Mouse (Mus musculus) cerebellum, adult 2 months (tissue): ENCODE results near the gene Zfp365. TPM values are rescaled to one million over a fixed set of nuclear protein-coding genes. Genes with fewer than 3 reads are reported as not detected.

ENCODE experiments used
- DNase-seq, 2 experiments: peaks; one replicate each; pipeline ENCODE4 v3.0.0; 2021
- H3K27ac ChIP-seq: fragments of 200-500 bp; 2 replicates; pipeline ENCODE4 v1.5.1; 2012; ENCODE audit warnings: low read length, control low read depth, inconsistent platforms; ENCODE audit not compliant: insufficient read depth
- H3K27me3 ChIP-seq: fragments of 200-500 bp; 2 replicates; pipeline ENCODE4 v1.6.1; 2012; ENCODE audit warnings: inconsistent platforms, mild to moderate bottlenecking, low read length, moderate library complexity; ENCODE audit not compliant: control insufficient read depth, insufficient read depth
- H3K4me1 ChIP-seq: fragments of 200-500 bp; 2 replicates; pipeline ENCODE4 v1.6.1; 2011; ENCODE audit warnings: low read length; ENCODE audit not compliant: control insufficient read depth, insufficient read depth
- H3K4me3 ChIP-seq: fragments of 200-500 bp; replicated peaks from 2 replicates; pipeline ENCODE3; 2011; ENCODE audit warnings: mild to moderate bottlenecking, low read depth, low read length, control low read depth; ENCODE audit not compliant: insufficient read depth
- CTCF ChIP-seq: fragments of 200-500 bp; IDR thresholded peaks from 2 replicates; pipeline ENCODE4 v1.5.1; 2011; ENCODE audit warnings: low read depth, mild to moderate bottlenecking, control low read depth, low read length, moderate library complexity, borderline replicate concordance; ENCODE audit not compliant: insufficient read depth
- POLR2A ChIP-seq: fragments of 200-500 bp; IDR thresholded peaks from 2 replicates; pipeline ENCODE4 v1.6.1; 2011; ENCODE audit warnings: low read length, control low read depth, borderline replicate concordance; ENCODE audit not compliant: insufficient read depth
- WGBS: fragments of 180-500 bp; shearing (Covaris S2); methylation state at CpG from one replicate; pipeline ENCODE4 v1.1.7; 2018; 5-methylcytosine and 5-hydroxymethylcytosine counted together
- polyA plus RNA-seq: library from polyadenylated mRNA; depleted of rRNA; stranded (reverse); fragments of >200 nt; gene quantifications from 2 replicates; pipeline ENCODE4 v1.2.3, GENCODE M21; 2012; rRNA removed

Gene Zfp365
- polyA plus RNA-seq, 1 experiment: 39.7 TPM

DNA sequence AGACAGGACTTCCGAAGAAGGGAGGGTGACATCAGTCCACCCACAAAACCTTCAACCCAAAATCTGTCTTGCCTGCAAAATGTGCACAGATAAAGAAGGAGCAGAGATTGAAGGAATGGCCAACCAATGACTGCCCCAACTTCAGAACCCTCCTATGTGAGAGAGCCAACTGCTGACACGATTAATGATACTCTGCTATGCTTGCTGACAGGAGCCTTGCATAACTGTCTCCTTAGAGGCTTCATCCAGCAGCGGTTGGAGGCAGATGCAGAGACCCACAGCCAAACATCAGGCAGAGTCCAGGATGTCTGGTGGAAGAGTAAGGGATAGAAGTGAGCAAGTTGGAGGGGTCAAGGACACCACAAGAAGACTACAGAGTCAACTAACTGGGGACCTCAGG lies 73.3 kb downstream of the Zfp365 start:
- H3K4me1 ChIP-seq: no peaks in the 10 kb centered on the region
- 85% methylated on average over 3 of the region's 3 CpGs for WGBS
- no peak for DNase-seq
- no peak overlapping the region for H3K27ac ChIP-seq
- no peaks in the 10 kb centered on the region for H3K27me3 ChIP-seq
- no peak for TF ChIP-seq POLR2A
- no peak for TF ChIP-seq CTCF
- no peak overlapping the region for H3K4me3 ChIP-seq

DNA sequence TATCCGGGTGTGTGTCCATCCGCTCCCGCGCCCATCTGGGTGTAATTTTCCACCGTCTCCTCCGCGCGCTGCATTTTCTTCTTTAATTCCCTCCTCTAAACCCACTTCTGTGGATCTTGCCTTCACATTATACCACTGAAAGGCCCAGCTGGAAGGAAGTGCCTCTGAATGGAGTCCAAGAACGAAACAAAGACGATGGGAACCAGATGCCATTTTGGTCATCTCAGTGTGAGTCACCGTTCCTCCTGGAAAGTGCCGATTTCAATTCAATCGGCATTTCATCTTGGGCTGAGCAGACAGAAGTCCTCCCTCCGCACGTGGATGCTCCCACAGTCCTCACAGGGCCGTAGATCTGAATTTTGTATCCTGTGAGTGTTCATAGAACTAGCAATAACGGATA lies 76.0 kb downstream of the Zfp365 start:
- TF ChIP-seq CTCF (no peak), POLR2A (no peak)
- WGBS: 59% methylated on average over 17 of the region's 17 CpGs
- H3K27ac ChIP-seq: no peak overlapping the region
- H3K27me3 ChIP-seq: no peaks in the 10 kb centered on the region; the same call in 1 of the 2 replicates
- no peak for DNase-seq
- no peaks in the 10 kb centered on the region for H3K4me1 ChIP-seq
- no peak overlapping the region for H3K4me3 ChIP-seq

Other genes with a start within 250 kb of the Zfp365 start
- 1.4 and 2.0 TPM in 2 replicates for gene Rtkn2, start 66.9 kb upstream of the Zfp365 start, polyA plus RNA-seq